Mouse (Mus musculus): Measurements from ENCODE around the gene Gm10638. TPM values are rescaled to one million over a fixed set of nuclear protein-coding genes. Genes with fewer than 3 reads are reported as not detected.

Gm10638 gene
- polyA plus RNA-seq, 1 experiment from 2014 or later = 4.3 TPM

DNA sequence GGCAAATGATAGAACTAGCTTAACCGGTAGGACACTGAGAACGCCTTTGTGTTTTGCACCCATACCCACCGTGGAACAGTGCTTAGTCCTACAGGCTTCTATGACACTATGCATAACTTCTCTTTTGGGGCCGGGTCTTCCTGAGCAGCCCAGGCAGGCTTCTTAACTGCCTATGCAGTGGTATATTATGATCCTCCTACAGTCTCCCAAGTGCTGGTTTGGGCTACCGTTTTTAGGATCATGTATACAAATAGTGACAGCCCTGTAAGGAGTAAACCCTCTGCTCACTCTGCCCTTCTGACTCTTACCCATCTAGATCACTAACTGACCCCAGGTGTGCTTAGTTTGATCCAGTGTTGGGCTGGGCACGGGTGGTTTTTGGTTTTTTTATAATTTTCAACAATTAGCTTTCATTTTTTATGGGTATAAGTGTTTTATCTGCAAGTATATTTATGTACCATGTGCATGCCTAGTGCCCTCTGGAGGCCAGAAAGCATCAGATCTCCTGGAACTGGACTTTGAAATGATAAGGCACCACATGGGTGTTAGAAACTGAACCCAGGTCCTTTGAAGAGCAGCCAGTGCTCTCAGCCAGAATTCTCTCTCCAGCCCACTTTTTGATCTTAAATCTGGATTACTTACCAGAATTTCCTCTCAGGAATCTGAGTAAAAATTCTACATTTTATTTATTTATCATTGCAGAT is 24.6 kb upstream of the Gm10638 start:
- H3K4me3 ChIP-seq = no peak overlapping the region
- 92% methylated on average over 6 of the region's 6 CpGs for WGBS
- H3K4me1 ChIP-seq = no peaks in the 10 kb centered on the region
- H3K9me3 ChIP-seq = no peaks in the 10 kb centered on the region
- DNase-seq (ENCODE audit: extremely low spot score, low spot score) = no peak
- no peaks in the 10 kb centered on the region for H3K27me3 ChIP-seq (ENCODE audit: poor library complexity, severe bottlenecking)
- H3K36me3 ChIP-seq (replicated peaks) = peaks cover 81% of the 10 kb centered on the region
- H3K27ac ChIP-seq = no peak overlapping the region

DNA sequence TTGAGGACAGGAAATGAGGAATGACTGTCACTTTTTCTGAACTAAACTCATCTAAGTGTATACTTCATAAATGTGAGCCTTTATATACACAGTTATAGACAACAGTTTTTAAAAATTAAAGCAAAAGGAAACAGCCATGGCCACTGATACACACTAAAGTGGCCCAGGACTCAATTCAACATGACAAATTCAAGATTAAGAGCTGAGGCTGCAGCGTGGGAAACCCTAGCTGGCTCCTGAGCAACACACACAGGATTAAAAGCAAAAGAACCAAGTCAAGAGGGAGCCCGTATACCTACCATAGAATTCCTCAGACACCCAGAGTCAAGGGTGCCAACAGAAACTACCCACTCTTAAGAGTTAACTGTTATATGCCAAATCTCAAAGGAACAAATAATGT is 24.0 kb upstream of the Gm10638 start:
- H3K36me3 ChIP-seq (replicated peaks) = peaks cover 75% of the 10 kb centered on the region
- no peaks in the 10 kb centered on the region for H3K27me3 ChIP-seq (ENCODE audit: poor library complexity, severe bottlenecking)
- no peak overlapping the region for H3K4me3 ChIP-seq
- no peak overlapping the region for H3K27ac ChIP-seq
- no peaks in the 10 kb centered on the region for H3K9me3 ChIP-seq
- H3K4me1 ChIP-seq = no peaks in the 10 kb centered on the region
- no peak for DNase-seq (ENCODE audit: extremely low spot score, low spot score)
- 88% methylated on average over 2 of the region's 2 CpGs for WGBS

DNA sequence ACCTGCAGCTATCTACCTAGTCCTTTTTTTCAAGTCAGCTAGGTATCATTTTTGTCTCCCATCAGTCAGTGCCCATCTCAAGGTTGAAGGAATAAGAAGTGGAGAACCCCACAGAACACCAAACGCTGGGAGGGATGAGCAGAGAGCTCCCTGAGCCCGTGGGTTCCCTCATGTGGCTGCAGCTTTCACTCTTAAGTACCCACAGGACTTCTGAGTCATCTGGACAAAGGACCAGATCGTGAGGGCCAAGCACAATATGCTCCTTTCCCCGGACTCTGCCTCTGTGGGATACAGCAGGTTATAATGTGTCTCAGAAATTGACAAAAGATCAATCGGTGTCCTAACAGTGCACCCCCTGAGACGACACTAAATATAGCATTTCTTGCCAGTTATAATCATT is 18.5 kb upstream of the Gm10638 start:
- no peaks in the 10 kb centered on the region for H3K9me3 ChIP-seq

DNA sequence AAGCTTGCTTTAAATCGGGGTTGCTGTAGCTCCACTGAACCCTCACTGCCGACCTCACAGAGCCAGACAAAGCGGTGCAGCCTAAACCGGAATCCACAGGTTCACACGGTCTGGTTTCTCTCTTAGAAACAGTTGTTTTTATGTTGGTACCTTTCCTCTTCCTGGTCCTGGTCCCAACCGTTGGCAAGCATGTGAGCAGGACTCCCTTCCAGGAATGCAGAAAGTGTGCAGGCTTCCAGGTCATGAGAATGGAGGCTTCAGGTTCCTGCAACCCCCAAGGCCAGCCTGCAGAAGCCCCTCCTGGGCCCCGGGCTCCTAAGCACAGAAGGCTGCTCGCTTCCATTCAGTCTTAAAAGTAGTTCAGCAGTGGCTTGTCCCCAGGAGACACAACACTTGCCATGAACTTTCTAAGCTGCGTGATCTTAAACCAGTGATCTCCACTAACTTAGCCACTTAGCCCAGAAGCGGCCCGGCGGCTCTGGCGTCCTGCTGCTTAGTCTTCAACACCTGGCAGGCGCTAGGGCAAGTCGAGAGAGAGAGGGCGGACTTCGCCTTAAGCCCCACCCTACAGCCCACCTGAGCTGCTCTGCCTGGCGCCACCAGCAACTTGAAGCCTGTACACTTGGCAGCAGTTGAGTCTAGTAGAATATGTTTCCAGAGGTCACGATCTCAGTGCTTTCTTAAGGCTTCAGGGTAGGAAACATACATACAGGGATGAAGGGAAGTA is 17.1 kb upstream of the Gm10638 start:
- no peak overlapping the region for H3K27ac ChIP-seq
- H3K27me3 ChIP-seq (ENCODE audit: poor library complexity, severe bottlenecking) = no peaks in the 10 kb centered on the region
- no peak overlapping the region for H3K4me3 ChIP-seq
- no peaks in the 10 kb centered on the region for H3K9me3 ChIP-seq
- H3K4me1 ChIP-seq = peaks cover 30% of the 10 kb centered on the region
- H3K36me3 ChIP-seq (replicated peaks) = peaks cover 38% of the 10 kb centered on the region
- no peak for DNase-seq (ENCODE audit: extremely low spot score, low spot score)
- WGBS = 68% methylated on average over 19 of the region's 19 CpGs

More for the DNA sequence above, 18.5 kb upstream of the Gm10638 start:
- Histone ChIP-seq H3K27ac (no peak overlapping the region), H3K4me3 (no peak overlapping the region), H3K4me1 (peaks cover 30% of the 10 kb centered on the region), H3K27me3 (ENCODE audit: poor library complexity, severe bottlenecking) (no peaks in the 10 kb centered on the region), H3K36me3 (replicated peaks) (peaks cover 53% of the 10 kb centered on the region)
- WGBS = 88% methylated on average over 6 of the region's 6 CpGs
- no peak for DNase-seq (ENCODE audit: extremely low spot score, low spot score)

DNA sequence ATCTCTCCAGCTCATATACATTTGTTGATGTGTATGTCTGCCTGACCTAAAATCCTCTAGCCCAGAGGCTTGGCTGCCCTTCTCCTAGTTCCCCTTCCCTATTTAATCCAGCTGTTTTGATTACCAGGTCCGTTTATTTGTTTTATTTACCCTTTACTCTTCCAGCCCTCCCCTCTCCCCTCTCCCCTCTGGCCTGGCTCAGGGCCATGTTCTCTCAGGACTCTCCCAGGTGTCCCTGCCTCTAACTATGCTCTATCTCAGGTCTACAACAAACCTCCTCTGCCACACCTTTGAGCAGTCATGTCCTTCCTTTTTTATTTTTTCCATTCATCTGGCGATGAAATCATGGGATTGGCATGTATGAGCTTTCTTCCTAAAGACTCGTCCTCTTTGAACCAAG is 15.2 kb upstream of the Gm10638 start:
- H3K27me3 ChIP-seq (ENCODE audit: poor library complexity, severe bottlenecking) = no peaks in the 10 kb centered on the region
- H3K27ac ChIP-seq = no peak overlapping the region
- no peak overlapping the region for H3K4me3 ChIP-seq
- peaks cover 42% of the 10 kb centered on the region for H3K4me1 ChIP-seq
- 66% methylated on average over 3 of the region's 3 CpGs for WGBS
- H3K9me3 ChIP-seq = no peaks in the 10 kb centered on the region
- H3K36me3 ChIP-seq (replicated peaks) = peaks cover 23% of the 10 kb centered on the region
- DNase-seq (ENCODE audit: extremely low spot score, low spot score) = no peak

DNA sequence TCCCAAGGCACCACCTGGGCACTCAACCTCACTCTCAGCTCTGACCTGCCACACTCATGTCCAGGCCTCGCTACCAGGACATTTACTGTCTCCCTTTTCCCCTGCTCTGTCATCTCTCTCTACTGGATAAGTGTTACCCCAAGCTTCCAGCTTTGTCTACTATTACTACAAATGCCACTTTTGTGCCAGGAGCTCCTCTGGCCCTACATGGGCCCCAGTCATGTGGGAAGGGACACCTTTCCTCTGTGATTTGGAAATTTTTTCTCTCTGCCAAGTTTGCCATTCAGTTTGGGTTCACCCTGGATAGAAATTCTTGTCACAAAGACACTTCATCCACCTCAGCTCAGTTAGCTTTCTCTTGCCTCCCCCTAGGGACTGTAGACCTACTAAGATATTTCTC is 14.6 kb upstream of the Gm10638 start:
- Histone ChIP-seq H3K27me3 (ENCODE audit: poor library complexity, severe bottlenecking) (no peaks in the 10 kb centered on the region), H3K27ac (no peak overlapping the region), H3K9me3 (no peaks in the 10 kb centered on the region), H3K4me3 (no peak overlapping the region), H3K36me3 (replicated peaks) (peaks cover 18% of the 10 kb centered on the region), H3K4me1 (peaks cover 47% of the 10 kb centered on the region)
- DNase-seq (ENCODE audit: extremely low spot score, low spot score) = no peak
- WGBS = 94% methylated on average over 1 of the region's 1 CpGs

DNA sequence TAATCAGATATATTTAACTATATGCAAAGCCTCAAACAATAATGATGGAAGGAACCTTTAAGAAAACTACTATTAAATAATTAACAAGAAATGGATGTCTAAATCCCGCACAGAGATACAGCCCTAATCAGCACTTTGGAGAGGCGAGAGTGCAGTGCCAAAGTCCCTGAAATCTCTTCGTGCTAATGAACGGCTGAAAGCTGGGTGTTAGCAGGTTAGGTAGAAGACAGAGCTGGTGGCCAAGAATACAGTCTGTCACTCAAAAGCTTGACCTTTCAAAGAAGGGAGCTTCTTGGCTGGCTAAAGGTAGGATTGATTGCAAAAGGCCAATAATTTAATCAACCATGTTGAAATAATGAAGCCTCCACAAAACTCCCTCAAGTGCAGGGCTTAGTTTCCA is 11.3 kb upstream of the Gm10638 start:
- 76% methylated on average over 4 of the region's 4 CpGs for WGBS
- Histone ChIP-seq H3K27ac (no peak overlapping the region), H3K4me1 (peaks cover 32% of the 10 kb centered on the region), H3K36me3 (replicated peaks) (peaks cover under 1% of the 10 kb centered on the region; the same call in 1 of the 2 replicates), H3K4me3 (no peak overlapping the region), H3K27me3 (ENCODE audit: poor library complexity, severe bottlenecking) (no peaks in the 10 kb centered on the region), H3K9me3 (no peaks in the 10 kb centered on the region)
- no peak for DNase-seq (ENCODE audit: extremely low spot score, low spot score)

DNA sequence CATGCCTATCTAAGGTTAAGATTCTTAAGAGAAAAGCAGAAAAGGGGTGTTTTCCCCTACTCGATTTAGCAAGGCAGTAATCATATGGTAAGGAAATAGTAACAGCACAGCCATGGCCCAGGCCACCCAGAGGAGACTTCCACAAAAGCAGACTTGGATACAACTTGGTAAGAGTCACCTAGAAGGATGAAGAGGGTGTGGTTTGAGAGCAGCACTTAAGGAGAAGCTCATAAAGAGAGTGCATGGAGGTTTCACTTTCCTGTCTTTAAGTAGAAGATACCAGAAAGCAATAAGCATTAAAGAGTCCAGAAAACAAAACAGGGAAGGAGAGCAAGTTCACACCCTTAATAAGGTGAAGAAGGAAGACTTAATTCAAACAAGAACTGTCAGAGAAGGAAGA is 10.5 kb upstream of the Gm10638 start:
- H3K4me1 ChIP-seq = peaks cover 32% of the 10 kb centered on the region
- no peaks in the 10 kb centered on the region for H3K27me3 ChIP-seq (ENCODE audit: poor library complexity, severe bottlenecking)
- DNase-seq (ENCODE audit: extremely low spot score, low spot score) = no peak
- H3K27ac ChIP-seq = no peak overlapping the region
- H3K9me3 ChIP-seq = peaks cover 3% of the 10 kb centered on the region; the same call in 1 of the 2 replicates
- peaks cover 4% of the 10 kb centered on the region; the same call in 1 of the 2 replicates for H3K36me3 ChIP-seq (replicated peaks)
- WGBS = 74% methylated on average over 1 of the region's 1 CpGs
- no peak overlapping the region for H3K4me3 ChIP-seq

DNA sequence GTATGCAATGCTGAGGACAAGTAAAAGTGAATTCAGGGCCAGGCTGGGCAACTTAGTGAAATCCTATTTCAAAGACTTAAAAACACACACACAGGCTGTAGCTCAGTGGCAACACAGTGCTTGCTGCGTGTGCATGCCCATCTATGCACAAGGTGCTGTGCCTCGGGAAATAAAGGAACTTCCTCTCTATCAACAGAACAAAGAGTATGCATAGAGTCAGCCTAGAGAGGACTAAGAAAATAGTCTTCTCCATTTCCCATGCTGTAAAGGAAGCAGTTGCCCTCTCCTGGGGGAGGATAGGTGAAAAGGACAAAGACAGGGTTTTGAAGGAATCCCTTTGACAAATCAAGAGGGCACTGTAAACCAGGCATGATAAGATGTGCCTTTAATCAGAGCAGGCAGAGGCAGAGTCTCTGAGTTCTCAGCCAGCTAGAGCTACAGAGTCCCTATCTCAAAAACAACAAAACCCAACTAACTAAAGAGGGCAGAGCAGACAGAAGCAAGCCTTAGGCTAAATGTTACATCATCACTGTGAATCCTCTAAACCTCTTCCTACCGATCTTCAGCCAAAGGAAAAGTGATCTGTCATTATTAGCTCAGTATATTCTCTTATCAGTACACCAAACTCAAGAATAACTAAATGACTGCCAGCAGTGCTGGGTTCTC is 9.9 kb upstream of the Gm10638 start:
- Histone ChIP-seq H3K9me3 (peaks cover 3% of the 10 kb centered on the region; the same call in 1 of the 2 replicates), H3K27ac (no peak overlapping the region), H3K4me1 (peaks cover 27% of the 10 kb centered on the region), H3K27me3 (ENCODE audit: poor library complexity, severe bottlenecking) (no peaks in the 10 kb centered on the region), H3K36me3 (replicated peaks) (peaks cover 4% of the 10 kb centered on the region; the same call in 1 of the 2 replicates), H3K4me3 (no peak overlapping the region)
- DNase-seq (ENCODE audit: extremely low spot score, low spot score) = no peak
- WGBS = 59% methylated on average over 3 of the region's 3 CpGs

DNA sequence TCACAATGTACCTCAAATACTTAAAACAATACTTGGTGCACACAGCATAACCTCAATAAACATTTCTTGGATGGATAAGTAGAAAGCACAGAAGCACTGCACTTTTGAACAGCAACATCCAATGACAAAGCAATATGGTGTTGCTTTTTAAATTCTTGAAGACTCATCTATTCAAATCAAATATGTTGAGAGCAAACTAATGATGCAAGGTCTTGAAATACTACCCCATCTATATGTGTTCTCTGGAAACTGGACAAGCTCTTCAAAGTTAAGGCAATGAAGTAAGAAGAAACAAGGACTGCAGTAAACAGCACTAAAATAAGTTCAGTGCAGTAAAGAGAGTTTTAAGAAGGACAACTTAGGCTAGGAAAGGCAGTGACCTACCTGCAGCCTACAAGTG is 4.6 kb upstream of the Gm10638 start:
- Histone ChIP-seq H3K9me3 (peaks cover 3% of the 10 kb centered on the region; the same call in 1 of the 2 replicates), H3K4me1 (peaks cover 31% of the 10 kb centered on the region), H3K36me3 (replicated peaks) (peaks cover 4% of the 10 kb centered on the region; the same call in 1 of the 2 replicates), H3K4me3 (no peak overlapping the region), H3K27me3 (ENCODE audit: poor library complexity, severe bottlenecking) (no peaks in the 10 kb centered on the region), H3K27ac (no peak overlapping the region)
- DNase-seq (ENCODE audit: extremely low spot score, low spot score) = no peak

DNA sequence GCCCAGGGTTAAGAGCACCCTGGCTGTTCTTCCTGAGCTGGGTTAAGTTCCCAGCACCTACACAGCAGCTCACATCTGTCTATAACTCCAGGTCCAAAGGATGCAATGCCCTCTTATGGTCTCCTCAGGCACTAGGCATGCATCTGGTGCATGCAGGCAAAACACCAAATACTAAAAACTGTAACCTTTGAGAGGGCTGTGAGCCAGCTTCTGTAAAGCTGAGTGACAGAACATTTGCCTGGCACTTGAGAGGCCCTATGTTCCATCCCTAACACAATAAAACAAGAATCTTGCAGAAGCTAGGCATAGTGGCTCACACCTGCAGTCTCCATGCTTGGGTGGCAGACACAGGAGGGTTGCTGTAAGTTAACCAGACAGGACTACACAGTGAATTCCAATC is 3.9 kb upstream of the Gm10638 start:
- Histone ChIP-seq H3K36me3 (replicated peaks) (peaks cover 4% of the 10 kb centered on the region; the same call in 1 of the 2 replicates), H3K4me3 (no peak overlapping the region), H3K27ac (no peak overlapping the region), H3K9me3 (peaks cover 3% of the 10 kb centered on the region; the same call in 1 of the 2 replicates), H3K4me1 (peaks cover 35% of the 10 kb centered on the region), H3K27me3 (ENCODE audit: poor library complexity, severe bottlenecking) (no peaks in the 10 kb centered on the region)
- no peak for DNase-seq (ENCODE audit: extremely low spot score, low spot score)

DNA sequence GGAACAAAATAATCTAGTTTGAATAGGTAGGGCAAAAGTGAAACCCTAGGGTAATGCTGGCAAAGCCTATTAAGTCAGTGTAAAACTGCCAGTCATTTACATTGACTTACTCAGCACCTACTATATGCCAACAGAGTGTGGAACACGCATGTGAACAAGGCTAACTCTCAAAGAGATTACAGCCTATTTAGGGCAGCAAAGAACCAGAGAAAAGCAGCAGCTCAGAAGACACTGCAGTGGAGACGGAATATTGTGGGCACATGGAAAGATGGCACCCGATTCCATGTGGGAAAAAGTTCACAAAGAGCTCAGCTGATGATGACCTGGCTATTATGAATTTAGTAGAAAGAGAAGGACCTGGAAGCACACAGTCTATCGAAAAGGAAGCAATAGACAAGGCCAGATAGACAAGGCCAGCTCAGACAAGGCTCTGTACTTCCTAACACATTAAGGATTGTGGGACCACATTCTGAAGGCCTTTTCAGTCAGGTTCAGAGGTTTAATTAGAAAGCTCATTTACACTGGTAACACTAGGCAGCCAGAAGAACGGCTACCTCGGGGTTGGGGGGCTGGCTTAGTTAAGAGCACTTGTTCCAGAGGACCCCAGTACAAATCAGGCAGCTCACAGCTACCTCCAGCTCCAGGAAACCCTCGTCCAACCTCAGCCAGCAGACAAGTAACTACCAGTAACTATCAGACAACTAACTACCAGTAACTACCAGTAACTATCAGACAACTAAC is 2.7 kb upstream of the Gm10638 start:
- H3K9me3 ChIP-seq = peaks cover 3% of the 10 kb centered on the region; the same call in 1 of the 2 replicates
- no peak overlapping the region; the same call in 1 of the 2 replicates for H3K4me3 ChIP-seq
- no peak for DNase-seq (ENCODE audit: extremely low spot score, low spot score)
- peaks cover 4% of the 10 kb centered on the region; the same call in 1 of the 2 replicates for H3K36me3 ChIP-seq (replicated peaks)
- no peak overlapping the region for H3K27ac ChIP-seq
- no peaks in the 10 kb centered on the region for H3K27me3 ChIP-seq (ENCODE audit: poor library complexity, severe bottlenecking)
- peaks cover 39% of the 10 kb centered on the region for H3K4me1 ChIP-seq
- WGBS = 79% methylated on average over 7 of the region's 7 CpGs

Measured in forebrain, embryonic 10.5 days (tissue).